Mouse (Mus musculus) MEL (cell line): ENCODE results near the gene Nup88. TPM values are rescaled to one million over a fixed set of nuclear protein-coding genes. Genes with fewer than 3 reads are reported as not detected.

ENCODE experiments used
- DNase-seq: peaks from one replicate; pipeline ENCODE4 v3.0.0; 2011; ENCODE audit warnings: low read depth, low spot score
- H3K27ac ChIP-seq: 2 replicates; pipeline ENCODE4 v1.5.1; 2012; ENCODE audit warnings: low read depth, mild to moderate bottlenecking, control low read depth, low read length, moderate library complexity; ENCODE audit not compliant: control insufficient read depth
- H3K27me3 ChIP-seq, 2 experiments: fragments of 150-350 bp in 1 of 2; sonication (generic) in 1 of 2; 2 replicates each; pipeline ENCODE4 v1.6.1; 2012; ENCODE audit warnings: low read length in 2 of 2, mild to moderate bottlenecking in 2 of 2, improper control_type of control experiment in 1 of 2, moderate library complexity in 1 of 2; ENCODE audit not compliant: insufficient read depth in 2 of 2, control insufficient read depth in 1 of 2
- H3K36me3 ChIP-seq, 2 experiments: 2 replicates each; pipeline ENCODE4 v1.6.1; 2012 to 2014; ENCODE audit warnings: low read length in 2 of 2, improper control_type of control experiment in 1 of 2, inconsistent platforms in 1 of 2, mild to moderate bottlenecking in 1 of 2; ENCODE audit not compliant: insufficient read depth in 2 of 2, control insufficient read depth in 1 of 2
- H3K4me1 ChIP-seq, 2 experiments: fragments of 150-350 bp in 1 of 2; sonication (generic) in 1 of 2; 2 replicates each; pipeline ENCODE4 v1.6.1; 2012; ENCODE audit warnings: low read length in 2 of 2, improper control_type of control experiment in 1 of 2, mild to moderate bottlenecking in 1 of 2; ENCODE audit not compliant: insufficient read depth in 2 of 2, control insufficient read depth in 1 of 2
- H3K4me3 ChIP-seq, 2 experiments: fragments of 150-350 bp in 1 of 2; sonication (generic) in 1 of 2; 2 replicates each; pipeline ENCODE4 v1.5.1; 2012; ENCODE audit warnings: low read depth in 2 of 2, low read length in 2 of 2, mild to moderate bottlenecking in 2 of 2, moderate library complexity in 2 of 2, control low read depth in 1 of 2, improper control_type of control experiment in 1 of 2; ENCODE audit not compliant: control insufficient read depth in 1 of 2, insufficient read depth in 1 of 2
- H3K79me2 ChIP-seq: 2 replicates; pipeline ENCODE4 v1.6.1; 2012; ENCODE audit warnings: mild to moderate bottlenecking, low read length, moderate library complexity; ENCODE audit not compliant: control insufficient read depth, poor library complexity, insufficient read depth
- H3K9ac ChIP-seq: 2 replicates; pipeline ENCODE4 v1.6.1; 2012; ENCODE audit warnings: low read depth, mild to moderate bottlenecking, control low read depth, low read length, moderate library complexity; ENCODE audit not compliant: control insufficient read depth, poor library complexity, severe bottlenecking
- H3K9me3 ChIP-seq: fragments of 150-350 bp; sonication (generic); replicated peaks from 2 replicates; pipeline ENCODE4 v1.6.1; 2012; ENCODE audit warnings: mild to moderate bottlenecking, low read length, improper control_type of control experiment, moderate library complexity; ENCODE audit not compliant: insufficient read depth
- CHD1 ChIP-seq: IDR thresholded peaks from 2 replicates; pipeline ENCODE4 v1.6.1; 2012; ENCODE audit warnings: low read depth, mild to moderate bottlenecking, inconsistent platforms, low read length, improper control_type of control experiment
- CHD2 ChIP-seq: IDR thresholded peaks from 2 replicates; pipeline ENCODE4 v1.6.1; 2011; ENCODE audit warnings: low read length, improper control_type of control experiment
- CTCF ChIP-seq, 3 experiments: IDR thresholded peaks in 2 of 3; conservative IDR thresholded peaks in 1 of 3; 2 replicates each; pipeline ENCODE4 v1.5.1; 2011 to 2012; ENCODE audit warnings: low read length in 3 of 3, low read depth in 2 of 3, mild to moderate bottlenecking in 2 of 3, improper control_type of control experiment in 1 of 3, inconsistent platforms in 1 of 3, mixed read lengths in 1 of 3, moderate library complexity in 1 of 3; ENCODE audit not compliant: control insufficient read depth in 1 of 3, insufficient read depth in 1 of 3, poor library complexity in 1 of 3, severe bottlenecking in 1 of 3
- E2F4 ChIP-seq: IDR thresholded peaks from 2 replicates; pipeline ENCODE4 v1.6.1; 2011; ENCODE audit warnings: low read depth, low read length, improper control_type of control experiment, borderline replicate concordance
- GATA1 ChIP-seq: IDR thresholded peaks from 2 replicates; pipeline ENCODE4 v1.6.1; 2011; ENCODE audit warnings: low read depth, low read length, improper control_type of control experiment
- HCFC1 ChIP-seq: IDR thresholded peaks from 2 replicates; pipeline ENCODE4 v1.6.1; 2012; ENCODE audit warnings: low read depth, mild to moderate bottlenecking, inconsistent platforms, low read length, improper control_type of control experiment, moderate library complexity
- MAFK ChIP-seq: IDR thresholded peaks from 2 replicates; pipeline ENCODE4 v1.6.1; 2011; ENCODE audit warnings: low read depth, mild to moderate bottlenecking, low read length, improper control_type of control experiment, borderline replicate concordance
- MAX ChIP-seq: IDR thresholded peaks from 2 replicates; pipeline ENCODE4 v1.6.1; 2011; ENCODE audit warnings: low read length, improper control_type of control experiment
- MEF2A ChIP-seq: IDR thresholded peaks from 2 replicates; pipeline ENCODE4 v1.6.1; 2014; ENCODE audit warnings: low read depth, mild to moderate bottlenecking, inconsistent platforms, low read length, improper control_type of control experiment; ENCODE audit not compliant: poor library complexity, insufficient replicate concordance, severe bottlenecking; ENCODE audit errors: extremely low read depth
- MXI1 ChIP-seq: IDR thresholded peaks from 2 replicates; pipeline ENCODE4 v1.6.1; 2011; ENCODE audit warnings: mild to moderate bottlenecking, low read depth, low read length, improper control_type of control experiment
- MYC ChIP-seq: IDR thresholded peaks from 2 replicates; pipeline ENCODE4 v1.6.1; 2011; ENCODE audit warnings: low read depth, mild to moderate bottlenecking, low read length, improper control_type of control experiment, moderate library complexity
- NELFE ChIP-seq: IDR thresholded peaks from 2 replicates; pipeline ENCODE4 v1.6.1; 2011; ENCODE audit warnings: low read depth, low read length, improper control_type of control experiment
- NRF1 ChIP-seq: IDR thresholded peaks from 2 replicates; pipeline ENCODE4 v1.6.1; 2014; ENCODE audit warnings: low read depth, mild to moderate bottlenecking, inconsistent platforms, low read length, improper control_type of control experiment, moderate library complexity; ENCODE audit not compliant: poor library complexity, insufficient read depth, severe bottlenecking
- POLR2A ChIP-seq, 2 experiments: IDR thresholded peaks; 2 replicates each; pipeline ENCODE4 v1.6.1; 2011 to 2012; ENCODE audit warnings: low read length in 2 of 2, mild to moderate bottlenecking in 2 of 2, control low read depth in 1 of 2, improper control_type of control experiment in 1 of 2, low read depth in 1 of 2, moderate library complexity in 1 of 2; ENCODE audit not compliant: control insufficient read depth in 1 of 2, insufficient read depth in 1 of 2, poor library complexity in 1 of 2
- RAD21 ChIP-seq: IDR thresholded peaks from 2 replicates; pipeline ENCODE4 v1.6.1; 2011; ENCODE audit warnings: mild to moderate bottlenecking, low read depth, low read length, improper control_type of control experiment
- RCOR1 ChIP-seq: IDR thresholded peaks from 2 replicates; pipeline ENCODE4 v1.6.1; 2012; ENCODE audit warnings: low read depth, mild to moderate bottlenecking, inconsistent platforms, low read length, improper control_type of control experiment
- SMC3 ChIP-seq: IDR thresholded peaks from 2 replicates; pipeline ENCODE4 v1.6.1; 2011; ENCODE audit warnings: low read depth, low read length, improper control_type of control experiment
- TBP ChIP-seq: IDR thresholded peaks from 2 replicates; pipeline ENCODE4 v1.8.0; 2011; ENCODE audit warnings: low read depth, low read length, improper control_type of control experiment
- USF1 ChIP-seq: IDR thresholded peaks from 2 replicates; pipeline ENCODE4 v1.6.1; 2014; ENCODE audit warnings: low read depth, mild to moderate bottlenecking, inconsistent platforms, low read length, improper control_type of control experiment, moderate library complexity
- ZMIZ1 ChIP-seq: IDR thresholded peaks from 2 replicates; pipeline ENCODE4 v1.6.1; 2012; ENCODE audit warnings: low read depth, mild to moderate bottlenecking, inconsistent platforms, low read length, improper control_type of control experiment, moderate library complexity
- polyA plus RNA-seq, 2 experiments: library from polyadenylated mRNA; stranded (reverse) in 1 of 2; unstranded in 1 of 2; fragments of >175 nt in 1 of 2; fragments of >200 nt in 1 of 2; gene quantifications; 2 replicates each; pipeline versions ENCODE4 v1.2.1 to v1.2.4; 2012; ENCODE audit warnings: low replicate concordance in 2 of 2, low read depth in 1 of 2; ENCODE audit not compliant: insufficient read length in 2 of 2, insufficient read depth in 1 of 2, missing spikeins in 1 of 2
- total RNA-seq: library from RNA; depleted of rRNA; stranded (reverse); fragments of 300-350 nt; gene quantifications from 2 replicates; pipeline ENCODE4 v1.2.3, GENCODE M21; 2012

The Nup88 gene
- total and polyA plus RNA-seq, 3 experiments = 56.3 to 72.5 TPM; not detected in 1

- TF ChIP-seq SMC3 = no peak
- TF ChIP-seq CHD1 = peak; percentile 94; the same call in 1 of the 2 replicates
These were observed 34.6 kb upstream of the Nup88 start, which contains the start of gene Dhx33 (continued) for GRCm38 (mm10) chr11:71004316-71004773.

DNA sequence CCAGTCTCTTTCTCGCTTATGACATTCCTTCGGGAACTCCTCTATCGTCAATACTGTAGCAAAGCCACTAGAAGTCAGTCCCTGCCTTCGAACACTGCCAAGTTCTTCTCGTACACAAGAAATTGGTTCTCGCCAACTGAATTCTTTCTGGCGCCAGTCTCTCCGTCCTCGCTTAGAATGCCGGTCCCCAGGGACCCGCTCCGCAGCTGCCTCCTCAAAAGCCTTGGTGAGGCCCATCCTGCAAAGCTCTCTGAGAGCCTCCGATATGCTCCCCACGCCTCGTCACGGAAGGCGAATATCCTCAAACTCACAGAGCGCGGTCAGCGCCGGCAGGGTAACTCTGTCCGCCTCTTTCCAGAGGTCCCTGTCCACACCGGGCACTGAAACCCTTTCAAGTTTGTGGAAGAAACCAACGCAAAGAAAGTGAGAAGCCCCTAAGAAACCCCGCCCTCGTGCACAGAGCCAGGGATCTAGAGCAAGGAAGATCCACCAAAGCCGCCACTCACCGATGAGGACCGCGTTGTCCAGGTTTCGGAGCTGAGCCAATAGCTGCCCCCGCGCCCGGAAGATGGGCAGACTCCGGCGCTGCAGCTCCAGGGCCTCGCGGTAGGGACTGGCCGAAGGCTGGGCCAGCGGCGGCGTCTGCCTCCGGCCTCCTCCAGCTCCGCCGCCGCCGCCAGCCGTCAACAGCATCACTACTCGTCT is 34.0 kb upstream of the Nup88 start:
- Histone ChIP-seq H3K27me3 (no peaks in the 10 kb centered on the region), H3K4me3 (peak overlapping the region; percentile 91 to 98), H3K27ac (peak overlapping the region; percentile 56), H3K9me3 (no peaks in the 10 kb centered on the region), H3K36me3 (peaks cover 11% of the 10 kb centered on the region in 2 experiments), H3K79me2 (peaks cover 38% of the 10 kb centered on the region), H3K9ac (peak overlapping the region; percentile 96), H3K4me1 (peaks cover 0 to 10% of the 10 kb centered on the region in 2 experiments; a peak in 3 of 4 replicates)
- DNase-seq = peak; percentile 85
- TF ChIP-seq HCFC1 (no peak), TBP (peak; percentile 30; the same call in 1 of the 2 replicates)

GRCm38 (mm10) chr11:71001167-71001566 is 31.4 kb upstream of the Nup88 start:
- H3K9ac ChIP-seq = no peak overlapping the region
- no peak overlapping the region for H3K4me3 ChIP-seq
- no peak overlapping the region for H3K27ac ChIP-seq
- peaks cover 38% of the 10 kb centered on the region for H3K79me2 ChIP-seq
- no peak for TF ChIP-seq SMC3
- no peak for TF ChIP-seq MEF2A
- peaks cover 11 to 28% of the 10 kb centered on the region in 2 experiments for H3K36me3 ChIP-seq
- H3K27me3 ChIP-seq = no peaks in the 10 kb centered on the region
- DNase-seq = no peak
- no peaks in the 10 kb centered on the region for H3K9me3 ChIP-seq
- H3K4me1 ChIP-seq = peaks cover 0 to 10% of the 10 kb centered on the region in 2 experiments; a peak in 3 of 4 replicates

DNA sequence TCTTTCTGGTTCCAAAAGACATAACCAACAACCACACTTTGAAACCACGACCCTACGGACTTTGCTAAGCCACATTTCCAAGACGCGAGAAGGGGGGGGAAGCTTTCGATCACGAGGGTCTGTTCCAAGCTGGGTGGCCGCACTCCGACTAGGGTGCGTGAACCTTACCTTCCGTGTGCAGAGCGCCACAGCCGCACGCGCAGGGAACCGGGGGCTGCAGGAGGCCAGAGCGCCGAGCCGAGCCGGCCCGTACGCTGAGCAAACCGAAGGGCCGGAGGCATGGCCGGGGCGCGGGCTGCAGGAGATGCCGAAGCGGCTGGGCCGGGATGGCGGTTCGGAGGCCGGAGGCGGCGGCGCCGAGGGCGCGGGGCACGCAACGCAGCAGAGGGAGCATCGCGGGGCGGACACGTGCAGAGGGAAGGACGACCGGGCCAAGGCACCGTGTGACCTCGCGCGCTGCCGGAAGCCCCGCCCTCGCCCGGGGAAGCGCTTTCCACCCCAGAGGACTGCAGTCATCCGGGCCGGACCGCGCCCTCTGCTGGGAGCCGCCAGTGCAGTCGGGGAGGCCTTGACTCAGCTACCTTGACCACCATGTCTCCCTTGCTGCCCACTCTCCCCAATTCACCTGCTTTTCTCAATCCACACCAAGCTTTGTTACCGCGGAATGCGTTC is 12.9 kb upstream of the Nup88 start, which contains the start of gene C1qbp:
Gene C1qbp, minus strand, starts transcription at position 470 of the 672 bp plus-strand sequence.
- peak; percentile 94 for DNase-seq
- Histone ChIP-seq H3K9me3 (no peaks in the 10 kb centered on the region), H3K36me3 (peaks cover 23 to 37% of the 10 kb centered on the region in 2 experiments), H3K9ac (peak within 1 kb of the TSS; percentile 89), H3K79me2 (peaks cover 31% of the 10 kb centered on the region), H3K4me3 (peak within 1 kb of the TSS; percentile 90 to 92), H3K27me3 (no peaks in the 10 kb centered on the region), H3K4me1 (peaks cover 5 to 10% of the 10 kb centered on the region in 2 experiments), H3K27ac (peak within 1 kb of the TSS; percentile 54)
- no peak for TF ChIP-seq CHD1
- TF ChIP-seq USF1 = peak; percentile 88
- TF ChIP-seq SMC3 = peak; percentile 97
- 0 out of 2 replicates have a peak, but pooled peaks have one; percentile 5 for TF ChIP-seq NRF1
- TF ChIP-seq MAX = peak; percentile 98
- TF ChIP-seq RCOR1 = no peak
- no peak for TF ChIP-seq MEF2A
- TF ChIP-seq MXI1 = peak; percentile 100
- peak; percentile 74; the same call in 1 of the 2 replicates for TF ChIP-seq ZMIZ1
- TF ChIP-seq MAFK = no peak
- peak; percentile 87 to 92 for TF ChIP-seq POLR2A (IDR thresholded peaks at IDR 0.05; ENCODE audit: control insufficient read depth in 1 of 2, insufficient read depth in 1 of 2, low read depth in 1 of 2, low read length in 2 of 2, poor library complexity in 1 of 2)
- TF ChIP-seq CHD2 = no peak
- TF ChIP-seq NELFE = peak; percentile 95
- no peak for TF ChIP-seq E2F4
- TF ChIP-seq MYC = peak; percentile 97
- TF ChIP-seq CTCF (IDR thresholded peaks at IDR 0.05 in 2 of 3, conservative IDR thresholded peaks at IDR 0.05 in 1 of 3; ENCODE audit: control insufficient read depth in 1 of 3, insufficient read depth in 1 of 3, low read depth in 2 of 3, low read length in 3 of 3, poor library complexity in 1 of 3, severe bottlenecking in 1 of 3) = peak; percentile 87 to 100 (median 94)
- TF ChIP-seq GATA1 = no peak
- TF ChIP-seq RAD21 = peak; percentile 11; the same call in 1 of the 2 replicates
